Mouse (Mus musculus) neutrophil, adult 5-6 weeks (primary cell): ENCODE data around the gene Phc2. TPM values are rescaled to one million over a fixed set of nuclear protein-coding genes. Genes with fewer than 3 reads are reported as not detected.
A peak's percentile ranks its signal among the peaks of the same experiment; 100 is the strongest.

Source experiments
- ATAC-seq: fragments of 151-379, 151-347 bp; 2 replicates; pipeline ENCODE4 v1.8.0; 2017; ENCODE audit warnings: mild to moderate bottlenecking, moderate TSS enrichment; ENCODE audit not compliant: insufficient number of reproducible peaks, poor library complexity, low FRiP score, severe bottlenecking; ENCODE audit errors: extremely low read depth
- total RNA-seq: library from RNA; stranded (forward); fragments of 200-1000 nt; gene quantifications from 2 replicates; pipeline ENCODE4 v1.2.3, GENCODE M21; 2017

Gene Phc2
- total RNA-seq, 1 experiment from 2014 or later, result 31.8 TPM

GRCm38 (mm10) chr4:128732794-128733193 is 78.3 kb downstream of the Phc2 start:
- ATAC-seq, result no peak

GRCm38 (mm10) chr4:128733496-128733895 is 79.0 kb downstream of the Phc2 start:
- peak; percentile 49; the same call in 1 of the 2 replicates for ATAC-seq

- no peak for ATAC-seq
Measured at GRCm38 (mm10) chr4:128734217-128734616, 79.7 kb downstream of the Phc2 start.

GRCm38 (mm10) chr4:128734721-128735671 is 80.5 kb downstream of the Phc2 start:
- peak; percentile 90 for ATAC-seq

- ATAC-seq, result no peak
Measured at GRCm38 (mm10) chr4:128737137-128737589, 82.7 kb downstream of the Phc2 start.

DNA sequence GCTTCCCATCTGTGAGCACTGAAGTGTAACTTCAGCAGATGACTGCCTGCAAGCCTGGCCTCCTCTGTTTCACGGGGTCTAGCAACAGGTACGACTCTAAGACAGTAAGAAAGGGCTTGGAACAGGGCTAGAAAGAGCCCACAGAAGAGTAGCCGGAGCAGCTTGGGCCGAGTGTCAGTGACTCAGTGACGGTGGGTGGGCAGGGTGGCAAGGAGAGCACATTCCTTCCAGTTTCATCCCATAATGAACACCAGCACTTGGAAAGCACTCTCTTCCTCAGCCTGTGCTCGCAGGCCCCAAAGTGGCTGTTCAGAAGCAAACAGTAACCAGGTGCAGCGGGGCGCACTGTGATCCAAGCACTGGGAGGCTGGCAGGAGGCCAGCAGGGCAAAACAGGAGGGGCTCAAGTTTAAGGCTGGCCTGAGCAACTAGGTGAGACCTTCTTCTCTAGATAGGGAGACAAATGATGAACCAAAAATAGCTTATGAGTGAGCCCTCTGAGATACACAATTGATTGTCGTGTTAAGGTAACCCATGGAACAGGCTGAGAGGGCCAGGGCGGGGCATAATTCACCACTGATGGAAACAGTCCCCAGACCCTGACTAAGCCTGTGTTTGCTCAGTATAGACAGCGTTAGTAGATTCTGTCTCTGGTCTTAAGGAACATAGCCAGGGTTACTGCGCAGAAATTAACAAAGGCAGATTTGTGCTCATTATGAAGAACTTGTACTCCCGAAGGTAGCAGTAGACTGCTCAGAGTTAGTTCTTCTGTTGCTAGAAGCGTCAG is 83.5 kb downstream of the Phc2 start:
- no peak for ATAC-seq

- no peak for ATAC-seq
Measured at GRCm38 (mm10) chr4:128740878-128741277, 86.4 kb downstream of the Phc2 start.

DNA sequence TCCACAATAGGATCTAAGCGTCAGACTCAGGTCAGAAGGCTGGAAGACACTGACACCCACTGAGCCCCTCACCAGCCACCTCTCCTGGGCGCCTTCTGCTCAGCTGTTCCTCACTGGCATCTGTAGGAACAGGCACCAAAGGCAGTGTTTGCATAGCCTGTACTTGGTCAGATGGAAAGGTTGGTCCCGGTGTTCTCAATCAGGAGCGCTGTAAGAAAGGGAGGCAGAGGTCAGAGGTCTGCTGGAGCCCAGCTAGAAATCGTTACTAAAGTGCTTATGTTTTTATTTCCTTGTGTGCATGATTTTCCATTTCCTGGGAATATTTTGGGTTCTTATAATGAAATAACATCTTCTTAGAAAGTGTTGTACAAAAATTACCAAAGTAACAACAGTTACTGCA is 87.4 kb downstream of the Phc2 start:
- no peak for ATAC-seq

GRCm38 (mm10) chr4:128742379-128742970 is 88.0 kb downstream of the Phc2 start:
- no peak for ATAC-seq

DNA sequence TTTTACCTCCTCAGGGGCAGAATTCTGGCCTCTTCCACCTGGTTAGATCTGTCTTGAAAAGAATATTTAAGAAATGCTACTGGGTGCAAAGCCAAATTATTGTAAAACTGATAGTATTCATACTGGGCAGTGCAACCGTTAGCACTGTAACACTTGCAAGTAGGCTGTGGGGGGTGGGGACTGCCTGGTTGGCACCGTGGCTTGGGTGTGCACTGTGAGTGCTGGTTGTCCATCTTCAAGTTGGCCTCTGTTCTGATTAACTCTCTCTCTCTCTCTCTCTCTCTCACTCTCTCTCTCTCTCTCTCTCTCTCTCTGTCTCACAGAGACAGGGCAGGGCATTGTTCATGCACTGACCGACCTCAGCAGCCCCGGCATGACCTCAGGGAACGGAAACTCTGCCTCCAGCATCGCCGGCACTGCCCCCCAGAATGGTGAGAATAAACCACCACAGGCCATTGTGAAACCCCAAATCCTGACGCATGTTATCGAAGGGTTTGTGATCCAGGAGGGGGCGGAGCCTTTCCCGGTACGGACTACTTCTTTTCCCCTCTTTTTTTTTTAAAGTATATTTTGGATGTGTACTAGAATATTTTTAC is 88.6 kb downstream of the Phc2 start:
- no peak for ATAC-seq

DNA sequence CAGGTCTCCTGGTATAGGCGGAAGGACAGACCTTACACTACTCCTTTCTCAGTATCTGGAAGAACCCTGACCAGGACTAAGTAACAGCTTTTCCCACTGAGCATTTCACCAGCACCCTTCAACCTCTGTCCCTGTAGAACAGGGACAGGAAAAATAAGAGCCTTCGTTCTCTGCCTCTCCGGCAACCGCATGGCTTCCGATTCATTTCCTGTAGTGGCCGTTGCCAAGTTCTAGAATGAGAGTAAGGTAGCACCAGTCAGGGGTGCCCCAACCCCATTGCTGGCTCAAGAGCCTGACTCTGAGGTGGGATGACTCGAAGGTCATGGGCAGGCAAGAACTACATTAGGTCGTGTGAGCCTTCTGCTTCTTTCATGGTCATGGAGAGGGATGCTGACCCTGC is 90.7 kb downstream of the Phc2 start:
- no peak for ATAC-seq

GRCm38 (mm10) chr4:128747614-128748270 is 93.2 kb downstream of the Phc2 start:
- no peak for ATAC-seq

- no peak for ATAC-seq
Measured at GRCm38 (mm10) chr4:128748309-128748708, 93.8 kb downstream of the Phc2 start.

GRCm38 (mm10) chr4:128751006-128751405 is 96.5 kb downstream of the Phc2 start:
- ATAC-seq, result no peak

DNA sequence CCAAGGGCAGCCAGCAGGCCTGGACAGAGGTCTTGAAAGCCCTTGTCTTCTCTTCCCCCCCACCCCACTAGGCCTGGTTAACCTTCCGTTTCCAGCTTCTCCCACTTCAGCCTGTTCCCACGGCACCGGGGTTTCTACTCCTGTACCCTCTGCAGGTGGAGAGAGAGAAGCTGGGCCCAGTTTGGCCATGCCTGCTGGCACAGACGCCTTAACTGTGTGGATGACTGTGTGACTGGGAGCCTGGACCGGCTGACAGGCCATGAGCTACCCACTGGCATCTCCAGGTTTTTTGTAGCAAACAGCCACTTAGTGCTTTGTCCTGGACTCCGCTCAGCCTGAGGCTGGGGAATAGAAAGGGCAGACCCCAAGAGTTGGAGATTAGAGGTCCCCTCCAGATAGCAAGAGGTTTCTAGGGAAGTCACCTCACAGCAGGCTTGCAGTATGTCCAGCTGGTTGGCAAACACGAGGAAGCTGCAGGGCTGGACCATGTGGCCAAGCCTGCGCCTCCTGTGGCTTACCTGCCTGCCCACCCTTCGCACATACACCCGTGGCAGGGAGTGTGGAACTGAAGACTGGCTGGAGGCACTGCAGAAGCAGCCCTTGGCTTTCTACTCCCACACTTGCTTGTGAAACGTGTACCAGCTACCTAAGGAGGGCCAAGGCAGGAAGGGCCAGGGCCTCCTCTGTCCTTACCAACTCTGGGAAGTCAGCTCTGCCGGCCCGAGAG is 97.7 kb downstream of the Phc2 start:
- no peak for ATAC-seq

DNA sequence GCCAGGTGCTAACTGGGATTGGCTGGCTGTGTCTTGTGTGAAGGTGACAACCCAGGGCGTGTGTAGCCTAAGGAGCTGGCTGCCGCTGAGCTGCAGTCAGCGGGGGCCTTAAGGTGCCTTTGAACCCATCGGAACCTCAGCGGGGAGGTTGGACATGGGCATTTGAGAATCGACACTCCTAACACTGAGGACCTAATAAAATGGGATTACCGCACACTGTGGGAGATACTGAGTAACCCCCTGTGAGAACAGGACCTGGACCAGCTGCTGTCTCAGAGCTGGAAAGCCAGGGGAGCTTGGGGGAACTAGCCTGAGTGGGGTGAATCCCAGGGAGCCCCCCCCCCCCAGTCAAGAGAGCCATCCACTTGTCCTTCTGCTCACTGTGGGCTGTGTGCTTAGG is 99.1 kb downstream of the Phc2 start:
- no peak for ATAC-seq

DNA sequence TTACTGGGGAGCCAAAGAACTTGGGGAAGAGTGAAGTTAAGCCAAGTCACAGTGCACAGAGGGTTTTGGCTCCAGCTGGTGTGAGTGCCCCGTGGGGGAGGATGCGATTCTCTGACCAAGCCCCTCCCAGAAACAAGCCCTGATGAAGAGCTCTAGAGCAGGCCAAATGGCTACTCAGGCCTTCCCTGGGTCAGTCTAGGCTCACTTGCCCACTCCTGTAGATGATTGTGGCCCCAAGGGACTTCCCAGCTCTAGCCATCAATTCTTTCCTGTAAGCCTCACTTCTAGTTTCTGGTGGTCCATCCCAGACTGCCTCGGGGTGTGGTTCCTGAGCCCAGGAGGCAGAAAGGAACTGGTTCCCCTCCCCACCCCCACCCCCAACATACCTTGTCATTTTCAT is 100.6 kb downstream of the Phc2 start, which contains the start of gene A3galt2:
Gene A3galt2 (plus strand): TSS at position 301 of the 400 bp plus-strand sequence.
- no peak for ATAC-seq

GRCm38 (mm10) chr4:128755900-128756299 is 101.4 kb downstream of the Phc2 start:
- ATAC-seq, result no peak
